Mouse (Mus musculus): ENCODE measurements around the gene Exoc3l.

DNA sequence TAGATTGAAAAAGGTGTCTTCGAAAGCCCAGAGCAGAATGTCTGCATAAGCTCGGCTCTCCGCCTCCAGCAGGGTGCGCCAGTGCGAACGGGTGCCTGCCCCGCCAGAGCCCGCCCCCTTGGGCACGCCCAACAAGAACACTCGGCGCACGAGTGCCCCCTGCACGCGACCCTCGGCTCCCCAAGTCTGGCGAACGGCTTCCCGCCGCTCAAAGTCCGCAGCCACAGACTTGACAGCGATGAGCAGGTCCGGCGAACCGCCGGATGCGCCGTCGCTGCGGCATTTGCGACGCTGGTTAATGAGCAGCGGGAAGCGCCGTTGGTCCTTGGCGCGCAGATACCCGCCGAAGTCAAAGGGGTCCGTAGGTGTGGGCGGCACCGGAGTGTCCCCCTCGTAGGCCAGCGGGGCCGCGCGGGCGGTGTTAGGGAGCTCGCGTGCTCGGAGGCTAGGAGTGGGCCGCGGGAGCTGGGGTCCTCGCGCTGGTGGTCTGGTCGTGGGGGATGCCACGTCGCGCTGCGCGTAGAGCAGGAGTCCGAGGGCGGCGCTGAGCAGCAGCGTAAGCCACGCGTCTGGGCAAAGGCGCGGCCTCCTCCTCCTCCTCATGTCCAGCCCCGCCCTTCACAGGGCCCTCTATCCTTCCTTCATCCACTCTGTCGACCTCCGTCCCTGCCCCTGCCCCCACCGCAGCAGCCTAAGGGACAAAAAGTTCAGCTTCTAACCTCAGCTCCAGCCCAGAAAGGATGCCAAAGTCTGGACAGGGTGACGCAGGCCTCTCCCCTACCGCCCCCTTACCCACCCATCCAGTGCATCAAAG is 41.5 kb downstream of the Exoc3l start:
- peak; percentile 66 for TF ChIP-seq CTCF (IDR thresholded peaks at IDR 0.05; ENCODE audit: insufficient read depth, low read depth, low read length)
- no peak for TF ChIP-seq POLR2A (IDR thresholded peaks at IDR 0.05; ENCODE audit: insufficient read depth, low read depth, low read length)
